In genomic region chr17:63171264-63171663, GRCm38 (mm10) we compare ENCODE assay signal across 16 mouse cellular contexts.
DNase-seq lines count a peak whose midpoint lies in the region; ATAC-seq lines count a peak whose summit lies in the region.
"Had no signal": no experiment of that assay in that cellular context is flagged by ENCODE, and none has a peak within 500 bp of the region (broad histone marks: within the 10 kb centered on the region; RNA-seq: fewer than 3 reads in every experiment).

No protein-coding gene starts in this region.

- no peak overlapping the region for H3K4me2 ChIP-seq in forebrain, embryonic 11.5 days (ENCODE audit: low read depth, low read length, severe bottlenecking)
- H3K4me2 ChIP-seq in forebrain, embryonic 15.5 days (replicated peaks) = no peak overlapping the region
- H3K4me2 ChIP-seq in midbrain, embryonic 14.5 days (ENCODE audit: low read length) = no peak overlapping the region
- no peak overlapping the region for H3K4me2 ChIP-seq in midbrain, embryonic 11.5 days
- no peak overlapping the region for H3K4me2 ChIP-seq in neural tube, embryonic 14.5 days (ENCODE audit: low read depth, low read length)
- H3K4me2 ChIP-seq in liver, embryonic 11.5 days = no peak overlapping the region
- H3K4me2 ChIP-seq: embryonic facial prominence, embryonic 15.5 days; heart, embryonic 15.5 days; lung, embryonic 15.5 days had no signal

- H3K4me3 ChIP-seq in forebrain, embryonic 11.5 days (ENCODE audit: low read depth, low read length) = no peak overlapping the region
- no peak overlapping the region for H3K4me3 ChIP-seq in forebrain, embryonic 15.5 days
- H3K4me3 ChIP-seq in midbrain, embryonic 14.5 days (replicated peaks; ENCODE audit: low read depth, low read length) = no peak overlapping the region
- H3K4me3 ChIP-seq in midbrain, embryonic 11.5 days (ENCODE audit: low read depth, low read length) = no peak overlapping the region
- no peak overlapping the region for H3K4me3 ChIP-seq in neural tube, embryonic 14.5 days (ENCODE audit: low read depth, low read length)
- no peak overlapping the region for H3K4me3 ChIP-seq in liver, embryonic 11.5 days (ENCODE audit: low read depth, low read length)
- H3K4me3 ChIP-seq: embryonic facial prominence, embryonic 15.5 days; heart, embryonic 15.5 days; lung, embryonic 15.5 days had no signal

- H3K4me1 ChIP-seq in forebrain, embryonic 11.5 days (replicated peaks; ENCODE audit: control insufficient read depth, insufficient read depth, low read length) = peaks cover 8% of the 10 kb centered on the region; the same call in 1 of the 2 replicates
- peaks cover 21% of the 10 kb centered on the region for H3K4me1 ChIP-seq in forebrain, embryonic 15.5 days
- H3K4me1 ChIP-seq in midbrain, embryonic 14.5 days (ENCODE audit: control insufficient read depth, insufficient read depth, low read length) = peaks cover 46% of the 10 kb centered on the region
- H3K4me1 ChIP-seq in midbrain, embryonic 11.5 days (ENCODE audit: control insufficient read depth, insufficient read depth, low read length) = peaks cover 19% of the 10 kb centered on the region
- peaks cover 7% of the 10 kb centered on the region; the same call in 1 of the 2 replicates for H3K4me1 ChIP-seq in neural tube, embryonic 14.5 days (ENCODE audit: control insufficient read depth, insufficient read depth, low read length)
- no peaks in the 10 kb centered on the region for H3K4me1 ChIP-seq in liver, embryonic 11.5 days (replicated peaks; ENCODE audit: control insufficient read depth, insufficient read depth, low read length)
- H3K4me1 ChIP-seq: embryonic facial prominence, embryonic 15.5 days had no signal

- no peaks in the 10 kb centered on the region for H3K36me3 ChIP-seq in forebrain, embryonic 11.5 days (ENCODE audit: control insufficient read depth, insufficient read depth, low read length)
- no peaks in the 10 kb centered on the region for H3K36me3 ChIP-seq in forebrain, embryonic 15.5 days
- no peaks in the 10 kb centered on the region for H3K36me3 ChIP-seq in midbrain, embryonic 14.5 days (ENCODE audit: control insufficient read depth, insufficient read depth, low read length)
- H3K36me3 ChIP-seq in midbrain, embryonic 11.5 days (ENCODE audit: control insufficient read depth, insufficient read depth, low read length) = no peaks in the 10 kb centered on the region
- H3K36me3 ChIP-seq in neural tube, embryonic 14.5 days (ENCODE audit: control insufficient read depth, insufficient read depth, low read length) = no peaks in the 10 kb centered on the region
- H3K36me3 ChIP-seq in liver, embryonic 11.5 days (ENCODE audit: control insufficient read depth, insufficient read depth, low read length) = no peaks in the 10 kb centered on the region
- H3K36me3 ChIP-seq: embryonic facial prominence, embryonic 15.5 days; heart, embryonic 15.5 days; lung, embryonic 15.5 days had no signal

- WGBS in forebrain, embryonic 11.5 days = 14% methylated on average over 5 of the region's 5 CpGs
- 8% methylated on average over 5 of the region's 5 CpGs for WGBS in forebrain, embryonic 15.5 days
- 18% methylated on average over 5 of the region's 5 CpGs for WGBS in midbrain, embryonic 14.5 days
- WGBS in midbrain, embryonic 11.5 days = 31% methylated on average over 5 of the region's 5 CpGs
- WGBS in neural tube, embryonic 14.5 days = 13% methylated on average over 5 of the region's 5 CpGs
- 62% methylated on average over 5 of the region's 5 CpGs for whole genome bisulfite sequencing in liver, embryonic 11.5 days

- ATAC-seq in forebrain, embryonic 11.5 days (replicated peaks; ENCODE audit: low FRiP score) = peak; percentile 55
- ATAC-seq in forebrain, embryonic 15.5 days (replicated peaks) = no peak
- no peak for ATAC-seq in midbrain, embryonic 14.5 days (ENCODE audit: low FRiP score, low TSS enrichment)
- ATAC-seq in midbrain, embryonic 11.5 days (ENCODE audit: low FRiP score) = no peak
- 0 out of 2 replicates have a peak, but pooled peaks have one; percentile 25 for ATAC-seq in neural tube, embryonic 14.5 days (ENCODE audit: low read depth)
- ATAC-seq in liver, embryonic 11.5 days (replicated peaks; ENCODE audit: low FRiP score) = no peak
- ATAC-seq: hindbrain, embryonic 16.5 days had no signal

- peak; percentile 60 for DNase-seq in forebrain, embryonic 11.5 days (ENCODE audit: low spot score)
- DNase-seq in midbrain, embryonic 14.5 days = no peak
- DNase-seq in midbrain, embryonic 11.5 days (ENCODE audit: low spot score, missing footprints) = no peak
- DNase-seq in liver, embryonic 11.5 days (ENCODE audit: low spot score) = no peak
- no peak for DNase-seq in left cerebral cortex, adult 18-20 months (ENCODE audit: low spot score in 2 of 2)
- no peak for DNase-seq in cerebellum, adult 11-12 months
- DNase-seq: adrenal gland, postnatal 25 days; cerebellum, postnatal 36 days; kidney, adult 8-10 months; liver had no signal

- H3K9ac ChIP-seq in forebrain, embryonic 11.5 days (ENCODE audit: low read length) = no peak overlapping the region
- H3K9ac ChIP-seq in forebrain, embryonic 15.5 days (replicated peaks) = no peak overlapping the region
- H3K9ac ChIP-seq in midbrain, embryonic 14.5 days (replicated peaks; ENCODE audit: low read length) = no peak overlapping the region
- no peak overlapping the region for H3K9ac ChIP-seq in midbrain, embryonic 11.5 days (ENCODE audit: low read length)
- H3K9ac ChIP-seq in neural tube, embryonic 14.5 days (replicated peaks; ENCODE audit: low read depth, low read length) = no peak overlapping the region
- H3K9ac ChIP-seq in liver, embryonic 11.5 days (ENCODE audit: low read depth, low read length) = no peak overlapping the region
- H3K9ac ChIP-seq: embryonic facial prominence, embryonic 15.5 days; heart, embryonic 15.5 days; lung, embryonic 15.5 days had no signal

- peaks cover 28% of the 10 kb centered on the region for H3K27me3 ChIP-seq in forebrain, embryonic 11.5 days (ENCODE audit: control insufficient read depth, insufficient read depth, low read length)
- H3K27me3 ChIP-seq in forebrain, embryonic 15.5 days = peaks cover 4% of the 10 kb centered on the region; the same call in 1 of the 2 replicates
- H3K27me3 ChIP-seq in midbrain, embryonic 14.5 days (ENCODE audit: control insufficient read depth, insufficient read depth, low read length) = no peaks in the 10 kb centered on the region
- H3K27me3 ChIP-seq in midbrain, embryonic 11.5 days (ENCODE audit: control insufficient read depth, insufficient read depth, low read length) = peaks cover 2% of the 10 kb centered on the region; the same call in 1 of the 2 replicates
- no peaks in the 10 kb centered on the region for H3K27me3 ChIP-seq in neural tube, embryonic 14.5 days (ENCODE audit: control insufficient read depth, insufficient read depth, low read length)
- no peaks in the 10 kb centered on the region for H3K27me3 ChIP-seq in liver, embryonic 11.5 days (replicated peaks; ENCODE audit: control insufficient read depth, insufficient read depth, low read length)
- H3K27me3 ChIP-seq: embryonic facial prominence, embryonic 15.5 days; heart, embryonic 15.5 days; lung, embryonic 15.5 days had no signal

- no peaks in the 10 kb centered on the region for H3K9me3 ChIP-seq in forebrain, embryonic 11.5 days (ENCODE audit: control insufficient read depth, low read length)
- no peaks in the 10 kb centered on the region for H3K9me3 ChIP-seq in forebrain, embryonic 15.5 days
- no peaks in the 10 kb centered on the region for H3K9me3 ChIP-seq in midbrain, embryonic 14.5 days (ENCODE audit: control insufficient read depth, low read length)
- no peaks in the 10 kb centered on the region for H3K9me3 ChIP-seq in midbrain, embryonic 11.5 days (ENCODE audit: control insufficient read depth, low read length)
- H3K9me3 ChIP-seq in neural tube, embryonic 14.5 days (ENCODE audit: control insufficient read depth, low read length) = no peaks in the 10 kb centered on the region
- no peaks in the 10 kb centered on the region for H3K9me3 ChIP-seq in liver, embryonic 11.5 days (ENCODE audit: control insufficient read depth, low read length)
- H3K9me3 ChIP-seq: embryonic facial prominence, embryonic 15.5 days; heart, embryonic 15.5 days; lung, embryonic 15.5 days had no signal

- no peak overlapping the region for H3K27ac ChIP-seq in forebrain, embryonic 11.5 days (ENCODE audit: low read depth, low read length)
- H3K27ac ChIP-seq in forebrain, embryonic 15.5 days (replicated peaks) = no peak overlapping the region
- peak overlapping the region; percentile 67 for H3K27ac ChIP-seq in midbrain, embryonic 14.5 days (replicated peaks; ENCODE audit: low read depth, low read length)
- H3K27ac ChIP-seq in midbrain, embryonic 11.5 days (ENCODE audit: low read depth, low read length) = no peak overlapping the region
- no peak overlapping the region for H3K27ac ChIP-seq in neural tube, embryonic 14.5 days (ENCODE audit: low read depth, low read length)
- no peak overlapping the region for H3K27ac ChIP-seq in liver, embryonic 11.5 days (ENCODE audit: low read depth, low read length)
- H3K27ac ChIP-seq: embryonic facial prominence, embryonic 15.5 days; heart, embryonic 15.5 days; lung, embryonic 15.5 days had no signal

Comparison
In these comparisons a context has a peak if more than half of its experiments do, and no peak if none do; other contexts are left out.
1. ATAC-seq: peak in forebrain, embryonic 11.5 days (single experiment) and neural tube, embryonic 14.5 days (single experiment); none in forebrain, embryonic 15.5 days (single experiment), midbrain, embryonic 14.5 days (single experiment), midbrain, embryonic 11.5 days (single experiment) and liver, embryonic 11.5 days (single experiment).